Mouse (Mus musculus) neural tube, embryonic 11.5 days (tissue): ENCODE measurements around the gene Eng. TPM values are rescaled to one million over a fixed set of nuclear protein-coding genes. Genes with fewer than 3 reads are reported as not detected.

Experiments
- ATAC-seq: fragments of 200-750 bp; cut with Nextera tagmentation; 2 replicates; pipeline ENCODE4 v1.8.0; 2017; ENCODE audit warnings: moderate number of reproducible peaks, mild to moderate bottlenecking, moderate TSS enrichment, moderate library complexity; ENCODE audit not compliant: insufficient read depth, low FRiP score, low TSS enrichment
- DNase-seq: peaks from one replicate; pipeline ENCODE4 v3.0.0-alpha.2; 2015; ENCODE audit warnings: low spot score
- H3K27ac ChIP-seq: fragments of 300-500 bp; sonication (generic); 2 replicates; pipeline ENCODE4 v1.5.1; 2014; ENCODE audit warnings: low read depth, mild to moderate bottlenecking, low read length
- H3K27me3 ChIP-seq: fragments of 300-500 bp; sonication (generic); 2 replicates; pipeline ENCODE4 v1.6.1; 2014; ENCODE audit warnings: mild to moderate bottlenecking, low read length, mixed read lengths; ENCODE audit not compliant: control insufficient read depth, insufficient read depth
- H3K36me3 ChIP-seq: fragments of 300-500 bp; sonication (generic); 2 replicates; pipeline ENCODE4 v1.6.1; 2014; ENCODE audit warnings: mild to moderate bottlenecking, low read length, moderate library complexity, mixed read lengths; ENCODE audit not compliant: control insufficient read depth, insufficient read depth
- H3K4me1 ChIP-seq: fragments of 300-500 bp; sonication (generic); 2 replicates; pipeline ENCODE4 v1.6.1; 2014; ENCODE audit warnings: low read length, mixed read lengths; ENCODE audit not compliant: control insufficient read depth, insufficient read depth
- H3K4me2 ChIP-seq: fragments of 300-500 bp; sonication (generic); 2 replicates; pipeline ENCODE4 v1.6.1; 2014; ENCODE audit warnings: low read depth, mild to moderate bottlenecking, moderate library complexity
- H3K4me3 ChIP-seq: fragments of 300-500 bp; sonication (generic); 2 replicates; pipeline ENCODE4 v1.5.1; 2014; ENCODE audit warnings: low read depth, low read length
- H3K9ac ChIP-seq: fragments of 300-500 bp; sonication (generic); 2 replicates; pipeline ENCODE4 v1.6.1; 2014; ENCODE audit warnings: mild to moderate bottlenecking, low read length
- H3K9me3 ChIP-seq: fragments of 300-500 bp; sonication (generic); 2 replicates; pipeline ENCODE4 v1.6.1; 2016; ENCODE audit warnings: low read length; ENCODE audit not compliant: control insufficient read depth
- WGBS: fragments of 180-500 bp; shearing (Covaris S2); extraction: QIAGEN DNeasy Blood & Tissue Kit; methylation state at CpG from one replicate; pipeline ENCODE4 v1.1.7; 2014; 5-methylcytosine and 5-hydroxymethylcytosine counted together
- polyA plus RNA-seq: library from polyadenylated mRNA; unstranded; fragments of >200 nt; fragmentation: Nextera tagmentation; extraction: Ambion mirVana; gene quantifications from 2 replicates; pipeline ENCODE4 v1.2.1, GENCODE M21; 2014

Eng gene
- polyA plus RNA-seq, 1 experiment from 2014 or later: 26.8 TPM

GRCm38 (mm10) chr2:32711301-32712056 lies 65.1 kb downstream of the Eng start:
- 32% methylated on average over 9 of the region's 9 CpGs for whole genome bisulfite sequencing

GRCm38 (mm10) chr2:32712108-32712551 lies 65.7 kb downstream of the Eng start:
- Histone ChIP-seq H3K27me3 (no peaks in the 10 kb centered on the region), H3K36me3 (peaks cover 16% of the 10 kb centered on the region), H3K4me3 (peak overlapping the region; percentile 90), H3K4me1 (peaks cover 12% of the 10 kb centered on the region), H3K9me3 (no peaks in the 10 kb centered on the region), H3K27ac (peak overlapping the region; percentile 98; the same call in 1 of the 2 replicates), H3K9ac (peak overlapping the region; percentile 91), H3K4me2 (peak overlapping the region; percentile 78)
- DNase-seq: peak; percentile 58
- peak; percentile 56 for ATAC-seq
- WGBS: 0% methylated on average over 41 of the region's 41 CpGs

More at GRCm38 (mm10) chr2:32711301-32712056, 65.1 kb downstream of the Eng start:
- no peak for ATAC-seq
- Histone ChIP-seq H3K27me3 (no peaks in the 10 kb centered on the region), H3K9ac (peak overlapping the region; percentile 91), H3K4me1 (peaks cover 12% of the 10 kb centered on the region), H3K27ac (no peak overlapping the region), H3K36me3 (peaks cover 22% of the 10 kb centered on the region), H3K4me3 (peak overlapping the region; percentile 90), H3K9me3 (no peaks in the 10 kb centered on the region), H3K4me2 (peak overlapping the region; percentile 78)
- DNase-seq: no peak

GRCm38 (mm10) chr2:32712586-32712933 lies 66.2 kb downstream of the Eng start:
- no peaks in the 10 kb centered on the region for H3K27me3 ChIP-seq
- H3K4me1 ChIP-seq: peaks cover 12% of the 10 kb centered on the region
- peaks cover 14% of the 10 kb centered on the region for H3K36me3 ChIP-seq
- H3K4me3 ChIP-seq: peak overlapping the region; percentile 90
- H3K4me2 ChIP-seq: peak overlapping the region; percentile 78
- WGBS: 0% methylated on average over 26 of the region's 44 CpGs
- DNase-seq: peak; percentile 96
- ATAC-seq: peak; percentile 89
- no peaks in the 10 kb centered on the region for H3K9me3 ChIP-seq
- peak overlapping the region; percentile 91 for H3K9ac ChIP-seq
- peak overlapping the region; percentile 98 for H3K27ac ChIP-seq

- H3K27ac ChIP-seq: peak within 1 kb of the TSS; percentile 98
- peak within 1 kb of the TSS; percentile 90 for H3K4me3 ChIP-seq
- peaks cover 12% of the 10 kb centered on the region for H3K4me1 ChIP-seq
- WGBS: under 1% methylated on average over 32 of the region's 79 CpGs
- no peaks in the 10 kb centered on the region for H3K9me3 ChIP-seq
- DNase-seq: peak; percentile 92
- peak; percentile 66 for ATAC-seq
- H3K9ac ChIP-seq: peak within 1 kb of the TSS; percentile 91
- no peaks in the 10 kb centered on the region for H3K27me3 ChIP-seq
- H3K36me3 ChIP-seq: peaks cover 11% of the 10 kb centered on the region
- peak within 1 kb of the TSS; percentile 78 for H3K4me2 ChIP-seq
Measured at GRCm38 (mm10) chr2:32712934-32713817, 66.8 kb downstream of the Eng start, which contains the start of gene Cdk9. Cdk9 (minus strand) TSS chr2:32713076.

- DNase-seq: no peak
- 67% methylated on average over 11 of the region's 11 CpGs for WGBS
- Histone ChIP-seq H3K27ac (peak overlapping the region; percentile 98; the same call in 1 of the 2 replicates), H3K27me3 (no peaks in the 10 kb centered on the region), H3K36me3 (peaks cover 9% of the 10 kb centered on the region), H3K4me3 (no peak overlapping the region), H3K4me2 (no peak overlapping the region), H3K9me3 (no peaks in the 10 kb centered on the region), H3K9ac (no peak overlapping the region), H3K4me1 (peaks cover 12% of the 10 kb centered on the region)
- no peak for ATAC-seq
Measured at GRCm38 (mm10) chr2:32714117-32714986, 68.0 kb downstream of the Eng start.

GRCm38 (mm10) chr2:32714987-32715425 lies 68.6 kb downstream of the Eng start:
- H3K9me3 ChIP-seq: no peaks in the 10 kb centered on the region
- H3K27ac ChIP-seq: no peak overlapping the region
- 65% methylated on average over 4 of the region's 4 CpGs for WGBS
- DNase-seq (no peak), ATAC-seq (no peak)
- H3K4me3 ChIP-seq: no peak overlapping the region
- no peak overlapping the region for H3K4me2 ChIP-seq
- peaks cover 12% of the 10 kb centered on the region for H3K4me1 ChIP-seq
- H3K36me3 ChIP-seq: peaks cover 3% of the 10 kb centered on the region
- no peaks in the 10 kb centered on the region for H3K27me3 ChIP-seq
- no peak overlapping the region for H3K9ac ChIP-seq

GRCm38 (mm10) chr2:32718761-32719160 lies 72.4 kb downstream of the Eng start:
- Histone ChIP-seq H3K27me3 (no peaks in the 10 kb centered on the region), H3K4me3 (no peak overlapping the region), H3K4me1 (peaks cover 8% of the 10 kb centered on the region), H3K36me3 (no peaks in the 10 kb centered on the region), H3K9me3 (no peaks in the 10 kb centered on the region), H3K27ac (no peak overlapping the region), H3K9ac (no peak overlapping the region), H3K4me2 (no peak overlapping the region)
- DNase-seq (peak; percentile 40), ATAC-seq (no peak)
- 52% methylated on average over 9 of the region's 9 CpGs for WGBS

GRCm38 (mm10) chr2:32720053-32720452 lies 73.7 kb downstream of the Eng start:
- H3K27ac ChIP-seq: no peak overlapping the region
- H3K4me2 ChIP-seq: no peak overlapping the region
- H3K9me3 ChIP-seq: no peaks in the 10 kb centered on the region
- H3K36me3 ChIP-seq: no peaks in the 10 kb centered on the region
- no peaks in the 10 kb centered on the region for H3K27me3 ChIP-seq
- DNase-seq (no peak), ATAC-seq (no peak)
- 98% methylated on average over 3 of the region's 3 CpGs for WGBS
- no peak overlapping the region for H3K4me3 ChIP-seq
- peaks cover 4% of the 10 kb centered on the region for H3K4me1 ChIP-seq
- no peak overlapping the region for H3K9ac ChIP-seq
